10 mouse cellular contexts compared by ENCODE assay signal in the genomic region with DNA sequence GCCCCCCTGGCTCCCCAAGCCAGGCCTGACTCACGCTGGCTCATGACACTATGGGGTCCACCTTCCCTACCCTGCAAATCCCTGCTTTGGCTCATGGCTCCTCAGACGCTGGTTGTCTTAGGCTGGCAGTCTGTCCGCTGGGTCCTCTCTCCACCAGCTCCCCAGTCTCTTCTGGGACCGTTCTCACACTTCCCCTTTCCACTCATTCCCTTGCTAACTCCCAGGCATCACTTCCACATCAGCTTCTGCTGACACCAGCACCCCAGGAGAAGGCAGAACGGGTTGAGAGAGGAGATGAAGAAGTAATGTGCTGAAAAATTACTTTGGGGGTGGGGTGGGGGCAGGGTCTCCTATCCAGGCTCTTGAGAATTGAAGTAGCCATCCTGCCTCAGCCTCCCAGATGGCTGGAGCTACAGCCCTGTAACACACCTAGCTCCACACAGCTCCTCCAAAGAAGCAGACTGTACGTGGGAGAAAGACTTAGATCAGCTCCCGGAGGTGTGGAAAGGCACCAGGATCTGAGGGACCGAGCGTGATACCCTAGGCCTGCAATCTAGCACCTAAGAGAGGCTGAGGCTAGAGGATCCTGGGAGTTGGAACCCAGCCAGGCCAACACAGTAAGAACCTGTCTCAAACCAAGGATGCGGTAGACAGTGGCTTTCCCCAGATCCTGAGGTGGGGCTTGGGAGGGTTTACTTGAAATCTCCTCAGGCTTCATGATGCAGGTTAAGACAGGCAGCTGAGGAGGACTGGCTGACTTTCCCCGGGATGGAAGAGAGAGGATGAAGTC. TPM values are rescaled to one million over a fixed set of nuclear protein-coding genes. Genes with fewer than 3 reads are reported as not detected.
DNase-seq lines count a peak whose midpoint lies in the region; ATAC-seq and TF ChIP-seq lines count a peak whose summit lies in the region.
"Had no signal": no experiment of that assay in that cellular context is flagged by ENCODE, and none has a peak within 500 bp of the region (broad histone marks: within the 10 kb centered on the region; RNA-seq: fewer than 3 reads in every experiment).

No protein-coding gene starts in this region.

- no peak for TF ChIP-seq CTCF in MEL (IDR thresholded peaks at IDR 0.05 in 2 of 3, conservative IDR thresholded peaks at IDR 0.05 in 1 of 3; ENCODE audit: control insufficient read depth in 1 of 3, insufficient read depth in 1 of 3, low read depth in 2 of 3, low read length in 3 of 3, poor library complexity in 1 of 3, severe bottlenecking in 1 of 3)

- TF ChIP-seq POLR2A in MEL (IDR thresholded peaks at IDR 0.05; ENCODE audit: control insufficient read depth in 1 of 2, insufficient read depth in 1 of 2, low read depth in 1 of 2, low read length in 2 of 2, poor library complexity in 1 of 2) = 0 out of 4 replicates have a peak, but pooled peaks of 1 of the 2 experiments have one; percentile 33

- no peaks in the 10 kb centered on the region for H3K9me3 ChIP-seq in MEL (replicated peaks; ENCODE audit: insufficient read depth, low read length)
- no peaks in the 10 kb centered on the region for H3K9me3 ChIP-seq in liver, embryonic 15.5 days (replicated peaks)
- H3K9me3 ChIP-seq: forebrain, embryonic 15.5 days had no signal

- 56% methylated on average over 11 of the region's 11 CpGs for WGBS in liver, embryonic 15.5 days (ENCODE audit: insufficient replicate concordance)

- H3K27ac ChIP-seq in MEL (ENCODE audit: control insufficient read depth, low read depth, low read length) = peak overlapping the region; percentile 29; the same call in 1 of the 2 replicates
- no peak overlapping the region for H3K27ac ChIP-seq in liver, embryonic 15.5 days (replicated peaks)
- H3K27ac ChIP-seq: forebrain, embryonic 15.5 days had no signal

- H3K27me3 ChIP-seq in MEL (ENCODE audit: control insufficient read depth in 1 of 2, insufficient read depth in 2 of 2, low read length in 2 of 2) = no peaks in the 10 kb centered on the region
- no peaks in the 10 kb centered on the region for H3K27me3 ChIP-seq in liver, embryonic 15.5 days
- H3K27me3 ChIP-seq: forebrain, embryonic 15.5 days had no signal

- H3K4me3 ChIP-seq in MEL (ENCODE audit: control insufficient read depth in 1 of 2, insufficient read depth in 1 of 2, low read depth in 2 of 2, low read length in 2 of 2) = no peak overlapping the region
- H3K4me3 ChIP-seq in liver, embryonic 15.5 days (replicated peaks) = 0 out of 2 replicates have a peak overlapping the region, but pooled peaks have one; percentile 7
- H3K4me3 ChIP-seq: forebrain, embryonic 15.5 days had no signal

- DNase-seq in left cerebral cortex, adult 18-20 months (ENCODE audit: low spot score in 2 of 2) = peak; percentile 59 to 60
- no peak for DNase-seq in left cerebral cortex, adult 11 months (ENCODE audit: low spot score)
- peak; percentile 77 for DNase-seq in CD4-positive helper T cell, adult 2 months (ENCODE audit: low read depth, low spot score)
- peak; percentile 76 for DNase-seq in MEL (ENCODE audit: low read depth, low spot score)
- no peak for DNase-seq in left cerebral cortex, postnatal 4 days
- DNase-seq: cerebellum, adult 9-11 months had no signal

- H3K9ac ChIP-seq in MEL (ENCODE audit: control insufficient read depth, low read depth, low read length, poor library complexity, severe bottlenecking) = peak overlapping the region; percentile 39
- H3K9ac ChIP-seq in liver, embryonic 15.5 days = no peak overlapping the region
- H3K9ac ChIP-seq: forebrain, embryonic 15.5 days had no signal

- no peak overlapping the region for H3K4me2 ChIP-seq in liver, embryonic 15.5 days
- H3K4me2 ChIP-seq: forebrain, embryonic 15.5 days had no signal

- no peak for ATAC-seq in liver, embryonic 15.5 days (ENCODE audit: insufficient read depth)
- ATAC-seq in erythroid progenitor cell, adult 5-6 weeks (replicated peaks; ENCODE audit: low FRiP score, poor library complexity, severe bottlenecking) = no peak
- ATAC-seq: forebrain, embryonic 15.5 days had no signal

- no peak for TF ChIP-seq RAD21 in MEL (IDR thresholded peaks at IDR 0.05; ENCODE audit: low read depth, low read length)

- no peak for TF ChIP-seq EP300 in MEL (IDR thresholded peaks at IDR 0.05; ENCODE audit: low read depth in 1 of 2, low read length in 2 of 2)

- no peaks in the 10 kb centered on the region for H3K79me2 ChIP-seq in MEL (ENCODE audit: control insufficient read depth, insufficient read depth, low read length, poor library complexity)

- H3K4me1 ChIP-seq in MEL (ENCODE audit: control insufficient read depth in 1 of 2, insufficient read depth in 2 of 2, low read length in 2 of 2) = peaks cover 12 to 22% of the 10 kb centered on the region in 2 experiments
- H3K4me1 ChIP-seq in liver, embryonic 15.5 days (replicated peaks) = no peaks in the 10 kb centered on the region; the same call in 1 of the 2 replicates
- H3K4me1 ChIP-seq: forebrain, embryonic 15.5 days had no signal

- intact Hi-C loops in left cerebral cortex, postnatal 4 days (cut with DNase I) = no loop called here

- peaks cover 0 to 15% of the 10 kb centered on the region in 2 experiments; a peak in 2 of 4 replicates for H3K36me3 ChIP-seq in MEL (ENCODE audit: control insufficient read depth in 1 of 2, insufficient read depth in 2 of 2, low read length in 2 of 2)
- no peaks in the 10 kb centered on the region for H3K36me3 ChIP-seq in liver, embryonic 15.5 days (replicated peaks)
- H3K36me3 ChIP-seq: forebrain, embryonic 15.5 days had no signal

TF ChIP-seq in MEL, 35 proteins besides CTCF, POLR2A, EP300 and RAD21:
- TF ChIP-seq MEF2A (IDR thresholded peaks at IDR 0.05; ENCODE audit: extremely low read depth, insufficient replicate concordance, low read depth, low read length, poor library complexity, severe bottlenecking) = no peak
- TF ChIP-seq ETS1 (IDR thresholded peaks at IDR 0.05; ENCODE audit: low read depth, low read length) = 0 out of 2 replicates have a peak, but pooled peaks have one; percentile 7

RNA-seq across cellular contexts. Expression of a gene that starts 3.2 kb away (rescaled TPM):
- total RNA-seq in left cerebral cortex, adult 18-20 months (2021) = 10 to 100 TPM in 1 of 2 experiments, 1 to 10 TPM in 1; 8.6 to 11.6 TPM
- 0.29 and 0.42 TPM in 2 replicates for total RNA-seq in MEL (2012; rRNA removed)
- under 1 TPM in 1 of 2 experiments, not detected in 1; 0.45 TPM for polyA plus RNA-seq in MEL (2012; ENCODE audit: insufficient read depth in 1 of 2, insufficient read length in 2 of 2, low read depth in 1 of 2, low replicate concordance in 2 of 2, missing spikeins in 1 of 2)
- polyA plus RNA-seq in liver, embryonic 15.5 days (2015; fragmentation: Nextera tagmentation; extraction: Ambion mirVana) = 20.5 and 22.2 TPM in 2 replicates
- total RNA-seq in erythroid progenitor cell, adult 5-6 weeks (2015; ENCODE audit: low replicate concordance) = 14.1 and 28.1 TPM in 2 replicates
- total RNA-seq in erythroid progenitor cell, adult 5-6 weeks (2017; ENCODE audit: low replicate concordance) = 3.3 and 32.3 TPM in 2 replicates
- 1 to 10 TPM; 2.5 to 3.6 TPM for total RNA-seq in left cerebral cortex, postnatal 4 days (2021)

RNA-seq across cellular contexts. Expression of a gene that starts 7.9 kb away (rescaled TPM):
- total RNA-seq in left cerebral cortex, adult 18-20 months (2021) = 100 to 1,000 TPM; 270 to 288 TPM
- 87.6 and 102 TPM in 2 replicates for total RNA-seq in MEL (2012; rRNA removed)
- polyA plus RNA-seq in MEL (2012; ENCODE audit: insufficient read depth in 1 of 2, insufficient read length in 2 of 2, low read depth in 1 of 2, low replicate concordance in 2 of 2, missing spikeins in 1 of 2) = 100 to 1,000 TPM in 1 of 2 experiments, 10 to 100 TPM in 1; 71.0 to 663 TPM
- polyA plus RNA-seq in liver, embryonic 15.5 days (2015; fragmentation: Nextera tagmentation; extraction: Ambion mirVana) = 46.9 and 52.2 TPM in 2 replicates
- 227 and 234 TPM in 2 replicates for total RNA-seq in erythroid progenitor cell, adult 5-6 weeks (2015; ENCODE audit: low replicate concordance)
- 42.0 and 64.3 TPM in 2 replicates for total RNA-seq in erythroid progenitor cell, adult 5-6 weeks (2017; ENCODE audit: low replicate concordance)
- total RNA-seq in left cerebral cortex, postnatal 4 days (2021) = 100 to 1,000 TPM; 311 to 315 TPM

RNA-seq across cellular contexts. Expression of a gene that starts 15.6 kb away (rescaled TPM):
- 1 to 10 TPM; 6.0 to 6.9 TPM for total RNA-seq in left cerebral cortex, adult 18-20 months (2021)
- total RNA-seq in MEL (2012; rRNA removed) = 15.2 and 16.9 TPM in 2 replicates
- 10 to 100 TPM in 1 of 2 experiments, not detected in 1; 29.0 TPM for polyA plus RNA-seq in MEL (2012; ENCODE audit: insufficient read depth in 1 of 2, insufficient read length in 2 of 2, low read depth in 1 of 2, low replicate concordance in 2 of 2, missing spikeins in 1 of 2)
- 40.1 and 40.2 TPM in 2 replicates for polyA plus RNA-seq in liver, embryonic 15.5 days (2015; fragmentation: Nextera tagmentation; extraction: Ambion mirVana)
- 34.2 and 66.2 TPM in 2 replicates for total RNA-seq in erythroid progenitor cell, adult 5-6 weeks (2015; ENCODE audit: low replicate concordance)
- 48.4 and 53.5 TPM in 2 replicates for total RNA-seq in erythroid progenitor cell, adult 5-6 weeks (2017; ENCODE audit: low replicate concordance)
- total RNA-seq in left cerebral cortex, postnatal 4 days (2021) = 10 to 100 TPM; 12.3 to 17.6 TPM

RNA-seq across cellular contexts. Expression of a gene that starts 21.6 kb away (rescaled TPM):
- total RNA-seq in left cerebral cortex, adult 18-20 months (2021) = under 1 TPM; 0.79 to 0.80 TPM
- 0.75 and 1.1 TPM in 2 replicates for total RNA-seq in MEL (2012; rRNA removed)
- polyA plus RNA-seq in MEL (2012; ENCODE audit: insufficient read depth in 1 of 2, insufficient read length in 2 of 2, low read depth in 1 of 2, low replicate concordance in 2 of 2, missing spikeins in 1 of 2) = 1 to 10 TPM in 1 of 2 experiments, not detected in 1; 1.5 TPM
- 1.2 and 2.0 TPM in 2 replicates for polyA plus RNA-seq in liver, embryonic 15.5 days (2015; fragmentation: Nextera tagmentation; extraction: Ambion mirVana)
- 1.8 and 8.0 TPM in 2 replicates for total RNA-seq in erythroid progenitor cell, adult 5-6 weeks (2015; ENCODE audit: low replicate concordance)
- total RNA-seq in erythroid progenitor cell, adult 5-6 weeks (2017; ENCODE audit: low replicate concordance) = 0.30 and 10.0 TPM in 2 replicates
- total RNA-seq in left cerebral cortex, postnatal 4 days (2021) = under 1 TPM; 0.77 to 0.88 TPM

RNA-seq across cellular contexts. Expression of a gene that starts 29.2 kb away (rescaled TPM):
- total RNA-seq in left cerebral cortex, adult 18-20 months (2021) = not detected
- total RNA-seq in MEL (2012; rRNA removed) = 0.95 and 1.2 TPM in 2 replicates
- polyA plus RNA-seq in MEL (2012; ENCODE audit: insufficient read depth in 1 of 2, insufficient read length in 2 of 2, low read depth in 1 of 2, low replicate concordance in 2 of 2, missing spikeins in 1 of 2) = 1 to 10 TPM in 1 of 2 experiments, not detected in 1; 2.0 TPM
- polyA plus RNA-seq in liver, embryonic 15.5 days (2015; fragmentation: Nextera tagmentation; extraction: Ambion mirVana) = 0.31 and 0.36 TPM in 2 replicates
- 9.6 and 12.6 TPM in 2 replicates for total RNA-seq in erythroid progenitor cell, adult 5-6 weeks (2015; ENCODE audit: low replicate concordance)
- total RNA-seq in erythroid progenitor cell, adult 5-6 weeks (2017; ENCODE audit: low replicate concordance) = 0.90 and 3.2 TPM in 2 replicates
- under 1 TPM in 1 of 2 experiments, not detected in 1; 0.52 TPM for total RNA-seq in left cerebral cortex, postnatal 4 days (2021)
- polyA plus RNA-seq: forebrain, embryonic 15.5 days; hindbrain, embryonic 11.5 days had no signal

Comparison
In these comparisons a context has a peak if more than half of its experiments do, and no peak if none do; other contexts are left out.
1. DNase-seq: peak in left cerebral cortex, adult 18-20 months (2 of 2), CD4-positive helper T cell, adult 2 months (single experiment) and MEL (single experiment); none in left cerebral cortex, adult 11 months (single experiment) and left cerebral cortex, postnatal 4 days (single experiment).